Mouse (Mus musculus) c-Kit-positive CD71-positive TER-119-negative erythroid progenitor cells, embryonic 14.5 days (primary cell): ENCODE results near the gene Fmnl2.

Experiments used
- DNase-seq: peaks from one replicate; pipeline ENCODE4 v3.0.0-alpha.2; 2013; ENCODE audit warnings: low read depth

Fmnl2 gene

DNA sequence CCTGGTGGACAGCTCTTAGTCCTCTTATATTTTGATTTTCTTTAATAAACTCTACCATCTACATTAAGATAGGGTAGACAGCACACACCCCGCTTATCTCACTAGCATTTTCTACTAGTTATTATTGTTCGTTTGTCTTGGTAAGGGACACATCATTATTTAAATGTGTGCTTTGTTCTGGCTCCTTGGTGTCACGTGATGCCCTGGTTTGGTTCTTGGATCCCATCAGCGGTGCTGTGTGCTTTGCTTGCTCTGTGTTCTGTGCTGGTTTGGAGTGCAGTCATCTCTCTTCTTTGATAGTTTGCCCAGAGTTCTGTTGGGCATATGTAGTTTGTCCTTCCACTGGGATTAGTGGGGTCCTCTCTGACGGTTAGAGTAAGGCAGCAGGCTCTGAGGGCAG is 57.9 kb downstream of the Fmnl2 start:
- DNase-seq: no peak

- DNase-seq: no peak
Measured at GRCm38 (mm10) chr2:52918094-52918493, 60.4 kb downstream of the Fmnl2 start.

DNA sequence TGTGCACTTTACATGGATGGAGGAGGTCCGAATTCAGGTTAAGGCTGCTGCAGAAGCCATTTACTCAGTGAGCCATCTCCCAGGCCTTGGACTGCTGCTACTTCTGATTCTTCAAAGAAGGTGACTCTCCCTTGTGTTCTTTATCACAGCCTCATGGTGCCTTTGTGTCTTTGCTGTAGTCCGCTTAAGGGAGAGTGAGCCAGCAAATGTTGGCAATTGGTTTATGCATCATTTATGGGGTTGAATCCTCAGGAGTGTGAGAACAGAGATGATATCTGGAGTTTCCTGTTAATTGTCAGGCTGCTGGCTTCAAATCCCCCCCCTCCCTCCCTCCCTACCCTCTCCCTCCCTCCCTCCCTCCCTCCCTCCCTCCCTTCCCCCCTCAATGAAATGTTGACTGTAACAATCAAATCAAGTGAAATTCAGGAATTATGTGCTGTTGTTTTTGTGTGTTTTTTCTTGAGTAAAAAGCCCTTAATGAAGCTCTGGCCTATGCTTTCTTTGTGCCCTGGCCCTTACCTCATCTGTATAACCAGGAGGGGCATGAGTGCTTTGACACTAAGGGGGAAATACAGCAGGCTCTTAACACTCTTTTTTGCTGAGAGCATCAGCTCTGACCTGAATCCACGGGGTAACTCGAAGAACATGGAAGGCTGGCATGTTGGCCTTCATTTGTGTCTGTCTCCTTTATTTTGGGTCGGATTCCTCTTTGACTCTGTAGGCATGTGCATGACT is 63.2 kb downstream of the Fmnl2 start:
- no peak for DNase-seq

DNA sequence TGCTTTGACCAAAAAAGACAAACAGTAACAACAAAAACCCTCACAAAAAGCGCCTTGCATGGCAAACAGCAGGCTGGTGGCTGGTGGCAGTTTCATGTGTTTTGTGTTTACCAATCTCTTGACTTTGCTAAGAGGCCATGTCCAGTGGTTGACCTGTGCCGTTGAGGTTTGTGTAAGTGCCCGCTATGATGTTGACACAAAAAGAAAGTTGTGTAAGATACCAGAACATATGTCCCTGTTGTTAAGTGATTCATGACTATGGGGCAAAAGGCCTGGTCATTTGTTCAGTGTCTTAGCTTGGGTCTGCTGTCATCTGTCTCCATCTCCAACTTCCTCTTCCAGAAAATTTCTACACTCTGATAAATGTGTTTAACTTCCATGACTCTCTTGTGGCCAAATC is 67.4 kb downstream of the Fmnl2 start:
- no peak for DNase-seq

- no peak for DNase-seq
Measured at GRCm38 (mm10) chr2:52927381-52927780, 69.7 kb downstream of the Fmnl2 start.

- no peak for DNase-seq
Measured at GRCm38 (mm10) chr2:52927858-52928301, 70.2 kb downstream of the Fmnl2 start.

- no peak for DNase-seq
Measured at GRCm38 (mm10) chr2:52928401-52928800, 70.7 kb downstream of the Fmnl2 start.

- no peak for DNase-seq
Measured at GRCm38 (mm10) chr2:52930106-52930868, 72.6 kb downstream of the Fmnl2 start.

- no peak for DNase-seq
Measured at GRCm38 (mm10) chr2:52931315-52931714, 73.7 kb downstream of the Fmnl2 start.

- no peak for DNase-seq
Measured at GRCm38 (mm10) chr2:52935906-52936305, 78.2 kb downstream of the Fmnl2 start.

- DNase-seq: no peak
Measured at GRCm38 (mm10) chr2:52938351-52939074, 80.9 kb downstream of the Fmnl2 start.

DNA sequence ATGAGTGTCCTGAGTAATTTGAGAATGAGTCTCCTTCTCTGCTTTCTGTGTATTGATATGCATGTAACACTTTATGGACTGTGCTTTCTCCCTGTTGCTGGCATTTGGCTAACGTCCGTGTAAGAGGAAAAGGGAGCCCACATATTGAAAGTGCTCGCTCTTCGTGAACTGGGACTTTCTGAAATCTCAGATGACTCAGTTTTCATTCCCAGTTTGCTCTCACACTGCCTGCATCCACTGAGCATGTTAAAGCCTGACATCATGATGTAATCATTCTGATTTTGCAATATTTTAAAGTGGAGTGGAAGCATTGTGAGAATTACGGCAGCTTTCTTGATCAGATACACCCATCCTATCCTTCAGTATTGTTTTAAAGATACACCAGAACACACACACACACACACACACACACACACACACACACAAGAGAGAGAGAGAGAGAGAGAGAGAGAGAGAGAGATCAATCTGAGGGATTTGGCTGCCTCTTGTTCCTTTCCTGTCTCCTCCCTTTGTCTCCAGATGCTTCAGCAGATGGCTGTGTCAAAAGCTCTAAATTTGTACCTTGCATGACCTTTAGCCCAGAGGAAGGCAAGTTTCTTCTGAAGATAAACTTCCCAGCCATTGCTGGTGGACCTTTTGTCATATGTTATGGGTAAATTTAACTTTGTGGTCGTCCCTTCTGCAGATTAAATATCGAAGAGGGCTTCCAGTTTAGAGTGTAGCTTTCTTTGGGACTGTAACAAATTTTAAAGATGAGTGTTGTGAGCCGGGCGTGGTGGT is 86.2 kb downstream of the Fmnl2 start:
- DNase-seq: no peak

DNA sequence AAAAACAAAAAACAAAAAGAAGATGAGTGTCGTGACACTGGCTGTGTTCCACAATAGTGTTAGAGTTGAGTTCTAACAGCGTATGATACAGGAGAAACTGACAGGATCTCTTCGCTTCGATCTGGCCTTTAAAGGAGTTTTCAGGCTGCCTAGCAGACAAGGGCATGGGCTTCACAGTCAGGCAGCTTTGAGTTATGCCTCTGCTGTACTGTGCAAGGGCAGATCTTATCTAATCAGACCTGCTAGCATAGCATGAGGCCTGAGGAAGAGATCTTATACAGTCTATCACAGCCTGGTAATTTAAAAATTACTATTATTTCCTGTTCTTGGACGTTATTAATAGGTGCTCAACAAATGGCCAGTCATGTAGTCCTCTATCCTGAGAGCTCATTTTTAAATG is 86.9 kb downstream of the Fmnl2 start:
- DNase-seq: no peak

- DNase-seq: no peak
Measured at GRCm38 (mm10) chr2:52946074-52946473, 88.4 kb downstream of the Fmnl2 start.

GRCm38 (mm10) chr2:52946524-52947186 is 89.0 kb downstream of the Fmnl2 start:
- no peak for DNase-seq

DNA sequence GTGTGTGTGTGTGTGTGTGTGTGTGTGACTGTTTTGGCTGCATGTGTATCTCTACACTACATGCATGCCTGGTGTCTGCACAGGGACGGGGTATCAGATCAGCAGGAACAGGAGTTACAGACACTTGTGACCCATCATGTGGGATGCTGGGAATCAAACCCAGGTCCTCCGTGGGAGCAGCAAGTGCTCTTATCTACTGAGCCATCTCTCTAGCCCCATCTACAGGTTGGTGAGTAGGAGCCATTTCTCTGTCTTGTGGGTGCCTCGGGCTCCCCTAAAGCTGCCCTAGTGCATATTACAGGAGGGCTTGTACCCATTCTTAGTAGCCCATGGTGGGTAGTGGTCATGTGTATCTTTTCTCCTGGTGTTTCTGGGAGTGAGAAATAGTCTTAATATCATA is 90.7 kb downstream of the Fmnl2 start:
- DNase-seq: no peak

DNA sequence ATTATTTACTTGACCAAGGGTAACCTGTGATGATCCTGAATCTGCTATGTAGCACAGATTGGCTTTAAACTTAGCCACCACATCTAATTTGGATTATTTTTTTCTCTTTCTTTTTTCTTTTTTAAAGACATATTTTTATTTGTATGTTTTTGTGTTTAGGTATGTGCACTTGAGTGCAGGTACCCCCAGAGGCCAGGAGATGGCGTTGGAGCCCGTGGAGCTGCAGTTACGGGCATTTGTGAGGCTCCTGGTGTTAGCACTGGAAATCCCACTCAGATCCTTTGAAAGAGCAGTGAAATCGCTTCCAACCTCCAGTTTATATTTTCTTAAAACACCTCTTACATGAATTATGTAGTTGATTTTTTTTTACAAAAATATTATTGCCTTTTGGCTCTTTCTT is 91.9 kb downstream of the Fmnl2 start:
- no peak for DNase-seq

DNA sequence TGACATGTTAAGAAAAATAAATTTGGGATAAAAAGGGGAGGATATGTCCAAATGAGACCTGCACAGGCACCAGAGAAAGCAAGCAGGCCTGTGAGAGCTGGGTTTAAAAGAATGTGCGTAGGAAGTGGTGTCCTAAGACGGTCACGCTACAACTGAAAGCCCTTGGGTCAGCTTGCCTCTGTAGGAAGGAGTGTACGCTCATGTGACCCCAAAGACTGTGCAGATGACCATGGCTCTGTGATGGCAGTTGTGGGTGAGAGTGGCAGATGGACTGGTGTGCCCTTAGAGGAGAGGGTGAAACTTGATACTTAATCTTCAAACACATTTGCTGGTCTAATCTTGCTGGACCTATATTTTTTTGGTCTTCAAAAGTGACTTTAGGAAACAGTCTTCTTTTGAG is 92.6 kb downstream of the Fmnl2 start:
- DNase-seq: no peak

DNA sequence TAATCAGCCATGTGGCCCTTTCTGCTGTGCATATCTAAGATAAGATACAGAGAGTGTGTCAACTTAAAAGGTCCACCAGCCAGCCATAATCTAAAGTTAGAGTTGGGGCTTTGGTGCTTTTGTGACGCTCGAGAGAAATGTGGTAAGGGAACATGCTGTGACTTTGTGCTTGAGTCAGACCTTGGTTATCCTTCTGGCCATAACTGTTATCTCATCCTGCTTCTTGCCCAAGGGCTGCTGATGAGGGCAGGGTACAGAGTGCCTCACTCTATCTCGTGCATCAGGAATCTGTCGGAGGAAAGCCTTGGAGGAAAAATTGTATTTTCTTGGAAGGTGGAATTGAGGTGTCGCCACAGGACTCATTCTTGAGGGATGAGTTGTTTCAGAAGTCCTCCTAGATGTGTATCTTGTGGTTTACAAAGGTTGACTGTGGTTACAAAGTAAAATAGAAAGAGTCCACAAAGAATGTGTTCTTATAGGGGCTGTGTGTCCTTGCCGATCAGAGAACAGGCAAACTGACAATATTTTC is 94.6 kb downstream of the Fmnl2 start:
- DNase-seq: no peak

- no peak for DNase-seq
Measured at GRCm38 (mm10) chr2:52955090-52955489, 97.4 kb downstream of the Fmnl2 start.

GRCm38 (mm10) chr2:52955831-52956230 is 98.2 kb downstream of the Fmnl2 start:
- no peak for DNase-seq
